Mouse (Mus musculus): Measurements from ENCODE around the gene Ssrp1. TPM values are rescaled to one million over a fixed set of nuclear protein-coding genes. Genes with fewer than 3 reads are reported as not detected.

The Ssrp1 gene
- polyA plus RNA-seq (2015; fragmentation: Nextera tagmentation; extraction: Ambion mirVana) = 136 and 148 TPM in 2 replicates

- peaks cover 9% of the 10 kb centered on the region for H3K4me1 ChIP-seq (ENCODE audit: control insufficient read depth, insufficient read depth, low read length)
- WGBS = 1% methylated on average over 66 of the region's 66 CpGs
- ATAC-seq (replicated peaks; ENCODE audit: extremely low read depth, insufficient read depth, low FRiP score) = peak; percentile 93
- H3K27me3 ChIP-seq (ENCODE audit: control insufficient read depth, insufficient read depth, low read length) = no peaks in the 10 kb centered on the region
- peak within 1 kb of the TSS; percentile 86 for H3K4me2 ChIP-seq (ENCODE audit: low read depth, low read length)
- H3K27ac ChIP-seq (ENCODE audit: low read length) = peak within 1 kb of the TSS; percentile 77
- peak within 1 kb of the TSS; percentile 95 for H3K9ac ChIP-seq (ENCODE audit: low read length)
- H3K36me3 ChIP-seq (ENCODE audit: control insufficient read depth, insufficient read depth) = peaks cover 29% of the 10 kb centered on the region
- H3K9me3 ChIP-seq (replicated peaks; ENCODE audit: control insufficient read depth, low read length) = no peaks in the 10 kb centered on the region
- peak within 1 kb of the TSS; percentile 88 for H3K4me3 ChIP-seq (ENCODE audit: low read length)
These were observed at the start of gene Ssrp1, which contains the start of gene P2rx3 for GRCm38 (mm10) chr2:85037047-85038026. Gene Ssrp1, plus strand, starts transcription at chr2:85037234. Gene P2rx3, minus strand, starts transcription at chr2:85037462.

- H3K9me3 ChIP-seq (replicated peaks; ENCODE audit: control insufficient read depth, low read length) = no peaks in the 10 kb centered on the region
- no peak within 1 kb of the TSS for H3K4me3 ChIP-seq (ENCODE audit: low read length)
- no peak for ATAC-seq (replicated peaks; ENCODE audit: extremely low read depth, insufficient read depth, low FRiP score)
- H3K27me3 ChIP-seq (ENCODE audit: control insufficient read depth, insufficient read depth, low read length) = no peaks in the 10 kb centered on the region
- no peaks in the 10 kb centered on the region for H3K36me3 ChIP-seq (ENCODE audit: control insufficient read depth, insufficient read depth)
- H3K27ac ChIP-seq (ENCODE audit: low read length) = no peak within 1 kb of the TSS
- 62% methylated on average over 1 of the region's 1 CpGs for WGBS
- H3K9ac ChIP-seq (ENCODE audit: low read length) = no peak within 1 kb of the TSS
- H3K4me2 ChIP-seq (ENCODE audit: low read depth, low read length) = no peak within 1 kb of the TSS
- no peaks in the 10 kb centered on the region for H3K4me1 ChIP-seq (ENCODE audit: control insufficient read depth, insufficient read depth, low read length)
These were observed 49.1 kb upstream of the Ssrp1 start, which contains the start of gene Prg3 for GRCm38 (mm10) chr2:84987930-84988329. Gene Prg3, plus strand, starts transcription at chr2:84988215.

DNA sequence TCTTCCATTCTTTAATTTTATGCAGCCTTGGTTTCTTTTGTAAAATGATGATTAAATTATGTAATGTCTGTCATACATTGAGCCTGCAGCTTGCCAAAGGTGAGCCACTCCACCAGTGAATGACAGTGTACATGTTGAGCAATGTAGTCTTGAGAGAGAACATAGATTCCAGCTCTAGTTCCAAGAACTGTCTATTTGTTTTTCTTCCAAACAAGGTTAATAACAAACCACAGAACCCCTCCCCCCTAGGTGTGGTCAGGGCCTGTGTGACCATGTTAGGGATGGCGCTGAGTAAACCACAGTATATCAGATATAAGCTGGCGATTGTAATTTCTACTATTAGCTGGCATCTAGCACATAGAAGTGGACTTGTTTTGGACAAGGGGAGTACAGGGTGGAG, 40.7 kb upstream of the Ssrp1 start:
- no peak overlapping the region for H3K27ac ChIP-seq (ENCODE audit: low read length)
- 84% methylated on average over 2 of the region's 2 CpGs for WGBS
- H3K27me3 ChIP-seq (ENCODE audit: control insufficient read depth, insufficient read depth, low read length) = no peaks in the 10 kb centered on the region
- no peak overlapping the region for H3K4me2 ChIP-seq (ENCODE audit: low read depth, low read length)
- no peak overlapping the region for H3K9ac ChIP-seq (ENCODE audit: low read length)
- no peak overlapping the region for H3K4me3 ChIP-seq (ENCODE audit: low read length)
- ATAC-seq (replicated peaks; ENCODE audit: extremely low read depth, insufficient read depth, low FRiP score) = no peak
- H3K4me1 ChIP-seq (ENCODE audit: control insufficient read depth, insufficient read depth, low read length) = no peaks in the 10 kb centered on the region
- H3K9me3 ChIP-seq (replicated peaks; ENCODE audit: control insufficient read depth, low read length) = no peaks in the 10 kb centered on the region
- H3K36me3 ChIP-seq (ENCODE audit: control insufficient read depth, insufficient read depth) = no peaks in the 10 kb centered on the region

- Histone ChIP-seq H3K36me3 (ENCODE audit: control insufficient read depth, insufficient read depth) (no peaks in the 10 kb centered on the region), H3K9me3 (replicated peaks; ENCODE audit: control insufficient read depth, low read length) (no peaks in the 10 kb centered on the region), H3K9ac (ENCODE audit: low read length) (no peak overlapping the region), H3K4me3 (ENCODE audit: low read length) (no peak overlapping the region), H3K4me1 (ENCODE audit: control insufficient read depth, insufficient read depth, low read length) (no peaks in the 10 kb centered on the region), H3K27me3 (ENCODE audit: control insufficient read depth, insufficient read depth, low read length) (no peaks in the 10 kb centered on the region), H3K4me2 (ENCODE audit: low read depth, low read length) (no peak overlapping the region), H3K27ac (ENCODE audit: low read length) (peak overlapping the region; percentile 65)
- 53% methylated on average over 3 of the region's 3 CpGs for WGBS
- peak; percentile 46; the same call in 1 of the 2 replicates for ATAC-seq (replicated peaks; ENCODE audit: extremely low read depth, insufficient read depth, low FRiP score)
These were observed 37.4 kb upstream of the Ssrp1 start for GRCm38 (mm10) chr2:84999486-85000181.

DNA sequence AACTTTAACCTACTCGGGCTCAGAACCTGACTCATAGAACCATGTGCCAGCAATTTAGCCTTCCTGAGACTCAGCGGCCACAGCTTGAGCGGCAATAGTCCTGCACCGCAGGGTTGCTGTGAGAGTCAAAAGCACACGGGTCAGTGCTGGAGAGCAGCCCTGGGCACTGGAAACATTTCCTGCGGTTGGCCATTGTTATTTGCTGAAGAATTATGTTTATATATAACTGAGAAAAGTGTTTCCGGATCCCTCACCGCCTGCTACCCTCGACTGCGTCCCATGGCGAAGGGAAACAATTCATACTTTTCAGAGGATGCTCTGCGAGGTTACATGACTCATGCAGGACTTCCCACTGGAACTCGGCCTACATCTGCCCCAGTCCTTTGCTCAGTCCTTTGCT, 35.5 kb upstream of the Ssrp1 start:
- Histone ChIP-seq H3K9me3 (replicated peaks; ENCODE audit: control insufficient read depth, low read length) (no peaks in the 10 kb centered on the region), H3K27ac (ENCODE audit: low read length) (peak overlapping the region; percentile 34; the same call in 1 of the 2 replicates), H3K27me3 (ENCODE audit: control insufficient read depth, insufficient read depth, low read length) (no peaks in the 10 kb centered on the region), H3K4me3 (ENCODE audit: low read length) (no peak overlapping the region), H3K36me3 (ENCODE audit: control insufficient read depth, insufficient read depth) (no peaks in the 10 kb centered on the region), H3K4me2 (ENCODE audit: low read depth, low read length) (no peak overlapping the region), H3K9ac (ENCODE audit: low read length) (no peak overlapping the region), H3K4me1 (ENCODE audit: control insufficient read depth, insufficient read depth, low read length) (no peaks in the 10 kb centered on the region)
- ATAC-seq (replicated peaks; ENCODE audit: extremely low read depth, insufficient read depth, low FRiP score) = 0 out of 2 replicates have a peak, but pooled peaks have one; percentile 24
- WGBS = 74% methylated on average over 13 of the region's 13 CpGs

DNA sequence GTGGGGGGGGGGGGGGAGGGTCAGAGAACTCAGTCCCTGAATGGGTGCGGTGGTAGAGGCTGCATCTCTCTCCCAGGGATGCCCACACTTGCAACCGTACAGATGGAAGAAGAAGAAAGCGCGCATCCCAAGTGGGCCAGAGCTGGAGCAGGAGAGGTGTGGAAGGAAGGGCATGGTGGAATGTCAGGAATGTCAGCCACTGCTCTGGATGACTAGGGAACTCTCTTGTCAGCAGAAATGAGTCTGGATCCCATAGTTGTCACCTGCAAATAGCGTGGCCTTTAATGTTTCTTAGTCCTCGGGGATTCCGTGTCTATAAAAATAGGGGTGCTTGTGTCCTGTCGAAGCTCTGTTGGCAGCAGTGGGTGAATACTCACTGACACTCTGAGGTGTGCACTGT, 34.5 kb upstream of the Ssrp1 start:
- Histone ChIP-seq H3K4me2 (ENCODE audit: low read depth, low read length) (no peak overlapping the region), H3K27me3 (ENCODE audit: control insufficient read depth, insufficient read depth, low read length) (no peaks in the 10 kb centered on the region), H3K9ac (ENCODE audit: low read length) (no peak overlapping the region), H3K9me3 (replicated peaks; ENCODE audit: control insufficient read depth, low read length) (no peaks in the 10 kb centered on the region), H3K4me3 (ENCODE audit: low read length) (no peak overlapping the region), H3K4me1 (ENCODE audit: control insufficient read depth, insufficient read depth, low read length) (no peaks in the 10 kb centered on the region), H3K27ac (ENCODE audit: low read length) (no peak overlapping the region), H3K36me3 (ENCODE audit: control insufficient read depth, insufficient read depth) (no peaks in the 10 kb centered on the region)
- ATAC-seq (replicated peaks; ENCODE audit: extremely low read depth, insufficient read depth, low FRiP score) = peak; percentile 44; the same call in 1 of the 2 replicates
- WGBS = 38% methylated on average over 8 of the region's 8 CpGs

GRCm38 (mm10) chr2:85004341-85004740, 32.7 kb upstream of the Ssrp1 start:
- Histone ChIP-seq H3K4me3 (ENCODE audit: low read length) (no peak overlapping the region), H3K4me1 (ENCODE audit: control insufficient read depth, insufficient read depth, low read length) (no peaks in the 10 kb centered on the region), H3K36me3 (ENCODE audit: control insufficient read depth, insufficient read depth) (no peaks in the 10 kb centered on the region), H3K27me3 (ENCODE audit: control insufficient read depth, insufficient read depth, low read length) (no peaks in the 10 kb centered on the region), H3K4me2 (ENCODE audit: low read depth, low read length) (no peak overlapping the region), H3K27ac (ENCODE audit: low read length) (no peak overlapping the region), H3K9me3 (replicated peaks; ENCODE audit: control insufficient read depth, low read length) (no peaks in the 10 kb centered on the region), H3K9ac (ENCODE audit: low read length) (no peak overlapping the region)
- ATAC-seq (replicated peaks; ENCODE audit: extremely low read depth, insufficient read depth, low FRiP score) = no peak
- 72% methylated on average over 4 of the region's 4 CpGs for WGBS

DNA sequence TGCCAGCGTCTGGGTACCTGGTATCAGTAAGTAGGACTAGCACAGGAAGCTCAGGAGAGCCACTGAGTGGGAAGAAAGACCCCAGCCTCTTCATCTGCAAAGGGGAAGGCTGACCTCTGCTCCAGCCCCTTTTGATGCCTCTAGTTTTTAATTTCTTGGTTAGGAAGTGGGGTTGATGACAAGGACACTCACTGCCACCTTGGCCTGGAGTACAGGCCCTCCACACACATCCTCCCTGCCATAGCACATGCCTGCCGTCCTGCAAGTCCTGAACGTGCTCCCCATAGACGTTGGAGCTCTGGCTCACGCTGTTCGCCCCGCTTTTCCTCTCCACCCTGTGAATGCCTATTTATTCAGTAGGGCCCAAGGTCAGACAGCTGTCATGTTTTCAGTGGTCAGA, 30.4 kb upstream of the Ssrp1 start:
- Histone ChIP-seq H3K27ac (ENCODE audit: low read length) (no peak overlapping the region), H3K4me3 (ENCODE audit: low read length) (no peak overlapping the region), H3K4me2 (ENCODE audit: low read depth, low read length) (no peak overlapping the region), H3K4me1 (ENCODE audit: control insufficient read depth, insufficient read depth, low read length) (peaks cover 4% of the 10 kb centered on the region; the same call in 1 of the 2 replicates), H3K9me3 (replicated peaks; ENCODE audit: control insufficient read depth, low read length) (no peaks in the 10 kb centered on the region), H3K27me3 (ENCODE audit: control insufficient read depth, insufficient read depth, low read length) (no peaks in the 10 kb centered on the region), H3K9ac (ENCODE audit: low read length) (no peak overlapping the region), H3K36me3 (ENCODE audit: control insufficient read depth, insufficient read depth) (no peaks in the 10 kb centered on the region)
- ATAC-seq (replicated peaks; ENCODE audit: extremely low read depth, insufficient read depth, low FRiP score) = no peak
- 61% methylated on average over 7 of the region's 7 CpGs for WGBS

DNA sequence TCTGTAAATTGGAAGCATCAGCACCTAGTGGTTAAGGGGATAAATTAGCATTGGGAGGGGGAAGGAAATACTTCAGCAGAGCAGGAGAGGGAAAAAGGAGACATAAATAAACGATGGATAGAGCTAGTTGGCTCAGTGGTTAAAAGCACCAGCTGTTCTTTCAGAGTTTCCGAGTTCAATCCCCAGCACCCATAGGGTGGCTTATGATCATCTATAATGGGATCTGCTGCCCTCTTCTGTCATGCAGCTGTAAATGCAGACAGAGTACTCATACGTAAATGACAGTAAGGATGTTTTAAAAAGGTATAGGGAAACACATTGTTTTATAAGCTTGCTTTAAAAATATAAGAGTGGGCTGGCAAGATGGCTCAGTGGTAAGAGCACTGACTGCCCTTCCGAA, 29.3 kb upstream of the Ssrp1 start:
- no peaks in the 10 kb centered on the region for H3K9me3 ChIP-seq (replicated peaks; ENCODE audit: control insufficient read depth, low read length)
- no peaks in the 10 kb centered on the region for H3K36me3 ChIP-seq (ENCODE audit: control insufficient read depth, insufficient read depth)
- no peaks in the 10 kb centered on the region for H3K27me3 ChIP-seq (ENCODE audit: control insufficient read depth, insufficient read depth, low read length)
- no peak overlapping the region for H3K9ac ChIP-seq (ENCODE audit: low read length)
- H3K27ac ChIP-seq (ENCODE audit: low read length) = no peak overlapping the region
- ATAC-seq (replicated peaks; ENCODE audit: extremely low read depth, insufficient read depth, low FRiP score) = no peak
- no peak overlapping the region for H3K4me2 ChIP-seq (ENCODE audit: low read depth, low read length)
- peaks cover 14% of the 10 kb centered on the region for H3K4me1 ChIP-seq (ENCODE audit: control insufficient read depth, insufficient read depth, low read length)
- H3K4me3 ChIP-seq (ENCODE audit: low read length) = no peak overlapping the region
- WGBS = 27% methylated on average over 4 of the region's 4 CpGs
